Mouse (Mus musculus) left cerebral cortex, adult 2 months (tissue): ENCODE data around the gene Olfr281. TPM values are rescaled to one million over a fixed set of nuclear protein-coding genes. Genes with fewer than 3 reads are reported as not detected.

Experiments
- DNase-seq, 2 experiments: peaks; one replicate each; pipeline ENCODE4 v3.0.0; 2021 to 2022; ENCODE audit warnings: low spot score in 2 of 2, mixed read lengths in 1 of 2; ENCODE audit errors: extremely low spot score in 1 of 2
- H3K27ac ChIP-seq: fragments of 200-600 bp; 2 replicates; pipeline ENCODE4 v1.8.1; 2022
- H3K4me3 ChIP-seq: fragments of 200-600 bp; 2 replicates; pipeline ENCODE4 v1.8.1; 2022
- CTCF ChIP-seq: fragments of 200-600 bp; IDR thresholded peaks from 2 replicates; pipeline ENCODE4 v1.8.1; 2022; ENCODE audit warnings: antibody characterized with exemption, mild to moderate bottlenecking, moderate library complexity
- intact Hi-C: fragments of 180-260 bp; cut with DNase I; formaldehyde crosslinking; loops from one replicate; pipeline ENCODE4 v1.15.1; 2025
- total RNA-seq, 2 experiments: library from RNA; stranded (reverse); gene quantifications; 2 replicates each; pipeline ENCODE4 v1.2.3; 2021

Olfr281 gene
- total RNA-seq, 2 experiments from 2014 or later = not detected

DNA sequence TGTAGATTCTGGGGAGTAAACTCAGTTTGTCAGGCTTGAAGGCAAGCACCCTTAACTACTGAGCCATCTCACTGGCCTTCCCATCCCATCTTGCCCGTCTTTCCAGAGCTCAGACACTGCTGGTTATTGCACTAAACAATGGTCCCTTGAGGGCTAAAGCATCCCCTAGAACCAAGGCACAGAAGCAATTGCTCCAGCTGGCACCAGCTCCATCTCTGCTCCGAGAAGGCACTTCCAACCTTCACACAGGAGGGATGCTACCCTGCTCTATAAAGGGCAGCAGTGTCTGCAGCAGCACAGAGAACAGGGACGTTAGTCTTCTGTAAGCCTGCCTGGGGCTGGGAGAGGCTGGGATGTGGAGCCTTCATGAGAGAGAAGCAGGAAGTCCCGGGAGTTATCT lies 39.7 kb downstream of the Olfr281 start, which contains the start of gene Olfr279:
Olfr279 (plus strand) TSS at position 301 of the 400 bp plus-strand sequence.
- TF ChIP-seq CTCF = no peak
- intact Hi-C loops = no loop called here
- H3K4me3 ChIP-seq = no peak within 1 kb of the TSS
- DNase-seq = no peak
- H3K27ac ChIP-seq = no peak within 1 kb of the TSS

DNA sequence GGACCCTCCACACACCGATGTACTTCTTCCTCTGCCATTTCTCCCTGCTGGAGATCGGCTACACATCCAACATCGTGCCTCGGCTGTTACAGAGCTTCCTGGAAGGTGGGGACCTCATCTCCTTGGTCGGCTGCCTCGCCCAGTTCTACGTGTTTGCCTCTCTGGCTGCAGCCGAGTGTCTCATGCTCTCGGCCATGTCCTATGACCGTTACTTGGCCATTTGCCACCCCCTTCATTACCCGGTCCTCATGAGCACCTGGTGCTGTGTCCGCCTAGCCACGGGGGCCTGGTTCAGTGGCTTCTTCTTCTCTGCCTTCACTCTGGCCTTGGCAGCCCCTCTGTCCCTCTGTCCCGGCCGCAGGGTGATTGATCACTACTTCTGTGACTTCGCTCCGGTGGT lies 45.2 kb downstream of the Olfr281 start:
- DNase-seq = no peak
- TF ChIP-seq CTCF = no peak
- Histone ChIP-seq H3K4me3 (no peak overlapping the region), H3K27ac (no peak overlapping the region)
- intact Hi-C loops = no loop called here

DNA sequence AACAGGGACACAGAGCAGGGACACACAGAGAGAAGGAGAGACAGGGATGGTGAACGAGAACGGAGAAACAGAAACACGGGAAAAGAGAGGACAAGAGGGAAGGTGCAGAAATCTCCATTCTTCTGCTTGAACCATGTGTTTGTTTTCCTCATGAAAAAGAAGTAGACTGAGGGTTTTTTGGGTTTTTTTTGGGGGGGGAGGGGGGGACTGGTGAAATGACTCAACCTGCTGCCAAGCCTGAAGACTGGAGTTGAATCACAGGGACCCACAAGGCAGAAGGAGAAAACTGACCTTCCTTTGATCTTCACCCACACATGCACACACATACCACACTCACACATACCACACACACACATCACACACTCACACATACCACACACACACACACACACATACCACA lies 50.9 kb downstream of the Olfr281 start:
- H3K4me3 ChIP-seq = no peak overlapping the region
- no peak overlapping the region for H3K27ac ChIP-seq
- intact Hi-C loops = loop anchor here (5.0 kb wide), 1 partner anchor 321 kb away; no protein-coding TSS in a partner anchor
- TF ChIP-seq CTCF = no peak
- DNase-seq = no peak

DNA sequence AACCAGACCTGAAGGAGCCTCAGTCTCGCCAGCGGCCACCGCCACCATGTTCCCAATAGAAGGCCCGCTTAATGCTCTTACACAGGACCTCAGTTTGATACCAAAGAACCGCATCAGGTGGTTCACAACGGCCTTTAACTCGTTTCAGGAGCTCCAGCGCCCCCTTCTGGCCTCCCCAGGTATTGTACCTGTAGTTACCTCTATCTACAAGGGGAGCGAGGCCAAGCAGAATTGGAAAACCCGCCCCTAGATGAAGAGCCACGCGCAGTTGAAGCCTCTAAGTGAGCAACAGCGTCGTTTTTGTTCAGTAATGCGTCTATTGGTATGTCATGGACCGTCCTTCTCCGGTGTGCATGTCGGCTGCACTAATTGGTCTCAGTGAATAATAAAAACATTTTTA lies 52.1 kb downstream of the Olfr281 start:
- Histone ChIP-seq H3K27ac (no peak overlapping the region), H3K4me3 (no peak overlapping the region)
- peak; percentile 50 to 66 for DNase-seq
- TF ChIP-seq CTCF = peak; percentile 70
- intact Hi-C loops = loop anchor here (5.0 kb wide), 1 partner anchor 322 kb away; no protein-coding TSS in a partner anchor

DNA sequence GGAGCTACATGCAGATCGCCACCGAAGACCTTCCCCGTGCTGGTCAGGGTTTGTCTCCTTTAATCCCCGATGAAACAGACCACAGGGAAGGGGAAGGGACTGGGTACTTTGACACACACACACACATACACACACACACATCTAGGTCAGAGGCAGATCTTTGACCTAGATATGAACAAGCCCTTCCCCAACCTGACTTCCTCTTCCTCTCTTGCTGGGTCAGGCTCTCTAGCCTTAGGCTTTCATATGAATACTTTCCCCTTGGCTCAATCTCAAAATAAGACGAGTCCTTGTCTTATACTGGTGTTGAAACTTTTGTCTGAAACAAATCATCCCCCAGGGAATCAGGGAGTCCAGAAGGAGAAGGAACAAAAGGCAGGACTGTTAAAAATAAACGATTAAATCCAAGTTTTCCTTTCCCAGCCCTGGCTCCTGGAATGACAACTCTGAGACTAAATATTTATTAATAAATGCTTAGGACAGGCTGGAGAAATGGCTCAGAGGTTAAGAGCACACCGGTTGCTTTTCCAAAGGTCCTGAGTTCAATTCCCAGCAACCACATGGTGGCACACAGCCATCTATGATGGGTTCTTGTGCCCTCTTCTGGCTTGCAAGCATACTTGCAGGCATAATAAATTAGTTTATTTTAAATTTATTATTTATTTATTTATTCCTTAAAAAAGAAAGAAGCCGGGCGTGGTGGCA lies 54.0 kb downstream of the Olfr281 start:
- TF ChIP-seq CTCF = peak; percentile 4
- DNase-seq = no peak
- H3K4me3 ChIP-seq = no peak overlapping the region
- intact Hi-C loops = no loop called here
- no peak overlapping the region for H3K27ac ChIP-seq

DNA sequence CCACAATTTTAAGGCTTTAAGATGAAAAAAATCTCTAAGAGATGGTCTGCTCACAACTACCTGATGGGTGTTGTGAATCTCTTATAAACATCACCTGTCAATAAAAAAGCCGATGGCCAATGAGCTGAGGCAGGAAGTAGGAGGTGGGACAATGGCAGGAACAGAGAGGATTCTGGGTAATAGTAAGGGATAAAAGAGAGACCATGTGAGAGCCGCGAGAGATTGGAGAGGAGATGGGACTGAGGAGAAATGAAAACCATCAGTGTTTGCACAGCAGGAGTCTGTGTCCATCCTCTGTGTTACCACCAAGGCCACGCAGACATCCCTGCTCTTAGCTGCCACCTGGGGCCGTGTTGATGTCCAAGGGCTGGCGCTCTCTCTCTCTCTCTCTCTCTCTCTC lies 54.9 kb downstream of the Olfr281 start:
- H3K4me3 ChIP-seq = no peak overlapping the region
- DNase-seq = no peak
- H3K27ac ChIP-seq = no peak overlapping the region
- intact Hi-C loops = no loop called here
- TF ChIP-seq CTCF = no peak

DNA sequence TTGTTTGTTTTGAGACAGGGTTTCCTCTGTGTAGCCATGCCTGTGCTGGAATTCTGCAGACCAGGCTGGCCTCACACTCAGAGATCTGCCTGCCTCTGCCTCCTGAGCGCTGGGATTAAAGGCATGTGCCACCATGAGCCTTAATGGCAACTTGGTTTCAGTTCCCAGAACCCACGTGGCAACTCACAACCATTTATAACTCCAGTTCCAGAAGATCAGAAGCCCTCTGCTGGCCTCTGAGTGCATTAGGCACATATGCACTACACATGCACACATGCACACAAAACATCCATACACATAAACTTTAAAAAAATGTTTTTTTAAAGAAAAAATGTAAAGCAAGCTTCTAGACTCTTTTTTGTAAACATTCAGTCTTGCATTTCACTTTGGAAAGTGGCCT lies 57.0 kb downstream of the Olfr281 start:
- no peak overlapping the region for H3K4me3 ChIP-seq
- no peak; the same call in 1 of the 2 replicates for TF ChIP-seq CTCF
- intact Hi-C loops = no loop called here
- H3K27ac ChIP-seq = no peak overlapping the region
- DNase-seq = no peak

Other genes starting within 250 kb of the Olfr281 start
- under 1 TPM in 1 of 2 experiments, not detected in 1; 0.32 TPM for gene Gm44579, start 231.6 kb upstream of the Olfr281 start, total RNA-seq
- gene Olfr287, start 231.5 kb upstream of the Olfr281 start, total RNA-seq = 1 to 10 TPM; 4.7 to 5.3 TPM
- not detected for gene Olfr286, start 218.1 kb upstream of the Olfr281 start, total RNA-seq
- gene H1fnt, start 195.3 kb upstream of the Olfr281 start, total RNA-seq = not detected
- gene Zfp641, start 156.4 kb upstream of the Olfr281 start, total RNA-seq = 1 to 10 TPM; 6.6 to 8.0 TPM
- gene Olfr285, start 135.2 kb upstream of the Olfr281 start, total RNA-seq = not detected
- gene Olfr284, start 111.6 kb upstream of the Olfr281 start, total RNA-seq = not detected
- gene Olfr283, start 71.6 kb upstream of the Olfr281 start, total RNA-seq = not detected
- gene Olfr282, start 21.4 kb upstream of the Olfr281 start, total RNA-seq = not detected
- not detected for gene OR5BS1P, start 17.3 kb downstream of the Olfr281 start, total RNA-seq
- gene Lalba, start 30.1 kb downstream of the Olfr281 start, total RNA-seq = not detected
- gene Olfr279, start 39.8 kb downstream of the Olfr281 start, total RNA-seq = not detected
- 10 to 100 TPM; 55.1 to 56.7 TPM for gene Kansl2, start 81.7 kb downstream of the Olfr281 start, total RNA-seq
- gene Ccnt1, start 118.3 kb downstream of the Olfr281 start, total RNA-seq = 10 to 100 TPM; 40.3 to 45.8 TPM
- not detected for gene 4930415O20Rik, start 118.4 kb downstream of the Olfr281 start, total RNA-seq
- gene Adcy6, start 157.5 kb downstream of the Olfr281 start, total RNA-seq = 10 to 100 TPM; 52.7 to 57.4 TPM
- 100 to 1,000 TPM; 271 to 291 TPM for gene Cacnb3, start 178.3 kb downstream of the Olfr281 start, total RNA-seq
- gene Ddx23, start 210.3 kb downstream of the Olfr281 start, total RNA-seq = 10 to 100 TPM; 84.4 to 90.2 TPM
- 10 to 100 TPM; 27.4 to 27.7 TPM for gene Rnd1, start 224.9 kb downstream of the Olfr281 start, total RNA-seq